7 mouse cellular contexts compared by ENCODE assay signal in the genomic region with DNA sequence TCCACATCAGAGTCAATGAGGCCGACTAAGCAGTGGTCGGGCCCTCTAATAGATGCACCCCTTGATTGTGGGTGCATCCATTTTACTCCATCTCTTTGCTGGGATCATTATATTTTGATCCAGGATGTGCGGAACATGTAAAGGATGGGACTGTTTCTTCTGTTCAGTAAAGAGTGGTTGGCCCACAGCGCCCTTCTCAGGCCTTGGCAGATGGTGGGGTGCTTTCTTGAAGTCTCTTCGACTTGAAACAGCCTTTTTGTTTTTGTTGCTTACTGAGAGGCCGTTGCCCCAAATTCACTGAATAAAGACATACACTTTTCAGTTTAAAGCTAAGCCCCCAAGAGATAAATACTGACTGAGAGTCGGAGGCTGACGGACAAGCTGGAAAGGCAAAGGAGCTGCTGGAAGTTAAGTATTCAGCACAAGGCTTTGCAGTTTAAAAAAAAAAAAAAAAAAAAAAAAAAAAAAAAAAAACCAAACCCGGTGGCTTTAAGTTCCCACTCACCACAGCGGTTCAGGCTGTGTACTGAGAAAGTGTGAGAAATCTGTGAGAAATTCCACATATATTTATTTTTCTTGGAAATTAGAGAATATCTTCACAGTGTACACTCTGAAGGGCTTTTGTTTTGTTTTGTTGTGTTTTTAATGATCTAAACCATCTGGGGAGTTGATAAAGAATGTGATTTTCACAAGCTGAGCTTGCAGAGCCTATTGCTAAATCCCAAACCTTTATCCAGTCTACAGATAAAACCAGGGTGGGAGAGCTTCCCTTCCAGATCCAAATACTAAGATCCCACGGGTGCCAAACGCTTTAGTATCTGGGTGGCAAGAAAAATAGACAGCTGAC.
A peak's percentile ranks its signal among the peaks of the same experiment; 100 is the strongest.
DNase-seq lines count a peak whose midpoint lies in the region; ATAC-seq lines count a peak whose summit lies in the region.

No protein-coding gene starts in this region.

- ATAC-seq in forebrain, embryonic 13.5 days = peak; percentile 19; the same call in 1 of the 2 replicates
- ATAC-seq in hindbrain, embryonic 14.5 days (ENCODE audit: low FRiP score) = peak; percentile 2; the same call in 1 of the 2 replicates
- no peak for ATAC-seq in granulocyte monocyte progenitor cell, adult 5-6 weeks (replicated peaks; ENCODE audit: poor library complexity, severe bottlenecking)

- H3K27me3 ChIP-seq in forebrain, embryonic 13.5 days = no peaks in the 10 kb centered on the region
- H3K27me3 ChIP-seq in hindbrain, embryonic 14.5 days (ENCODE audit: control insufficient read depth, insufficient read depth, low read length) = no peaks in the 10 kb centered on the region

- WGBS in forebrain, embryonic 13.5 days = 23% methylated on average over 12 of the region's 12 CpGs
- 32% methylated on average over 12 of the region's 12 CpGs for WGBS in hindbrain, embryonic 14.5 days

- H3K4me1 ChIP-seq in forebrain, embryonic 13.5 days = peaks cover 22% of the 10 kb centered on the region
- H3K4me1 ChIP-seq in hindbrain, embryonic 14.5 days (replicated peaks; ENCODE audit: control insufficient read depth, insufficient read depth, low read length) = peaks cover 11% of the 10 kb centered on the region; the same call in 1 of the 2 replicates

- no peaks in the 10 kb centered on the region for H3K9me3 ChIP-seq in forebrain, embryonic 13.5 days (replicated peaks)
- no peaks in the 10 kb centered on the region for H3K9me3 ChIP-seq in hindbrain, embryonic 14.5 days (ENCODE audit: control insufficient read depth, low read length)

- peak overlapping the region; percentile 42 for H3K4me2 ChIP-seq in forebrain, embryonic 13.5 days
- peak overlapping the region; percentile 23; the same call in 1 of the 2 replicates for H3K4me2 ChIP-seq in hindbrain, embryonic 14.5 days (replicated peaks)

- H3K9ac ChIP-seq in forebrain, embryonic 13.5 days = peak overlapping the region; percentile 40
- no peak overlapping the region for H3K9ac ChIP-seq in hindbrain, embryonic 14.5 days

- H3K36me3 ChIP-seq in forebrain, embryonic 13.5 days (ENCODE audit: poor library complexity, severe bottlenecking) = no peaks in the 10 kb centered on the region
- H3K36me3 ChIP-seq in hindbrain, embryonic 14.5 days (replicated peaks; ENCODE audit: control insufficient read depth, insufficient read depth) = no peaks in the 10 kb centered on the region

- peak overlapping the region; percentile 89 for H3K27ac ChIP-seq in forebrain, embryonic 13.5 days
- H3K27ac ChIP-seq in hindbrain, embryonic 14.5 days = peak overlapping the region; percentile 80

- no peak overlapping the region for H3K4me3 ChIP-seq in forebrain, embryonic 13.5 days
- H3K4me3 ChIP-seq in hindbrain, embryonic 14.5 days (replicated peaks; ENCODE audit: low read length) = no peak overlapping the region

- peak; percentile 5 to 10 for DNase-seq in right cerebral cortex, adult 2 months (ENCODE audit: low spot score in 2 of 2)
- no peak for DNase-seq in right cerebral cortex, postnatal 36 days (ENCODE audit: low spot score in 2 of 2)
- DNase-seq in hindbrain, embryonic 14.5 days (ENCODE audit: low spot score) = peak; percentile 44
- DNase-seq in thymus, postnatal 10 days (ENCODE audit: low spot score in 2 of 2) = no peak
- no peak for DNase-seq in adrenal gland, postnatal 36 days

Comparison
In these comparisons a context has a peak if more than half of its experiments do, and no peak if none do; other contexts are left out.
1. DNase-seq: peak in right cerebral cortex, adult 2 months (2 of 2) and hindbrain, embryonic 14.5 days (single experiment); none in right cerebral cortex, postnatal 36 days (0 of 2), thymus, postnatal 10 days (0 of 2) and adrenal gland, postnatal 36 days (0 of 2).